Mouse (Mus musculus) olfactory bulb, adult 2 months (tissue): ENCODE measurements around the gene Chn2.

Experiments
- CTCF ChIP-seq: fragments of 200-500 bp; IDR thresholded peaks from 2 replicates; pipeline ENCODE4 v1.5.1; 2012; ENCODE audit warnings: low read depth, mild to moderate bottlenecking, low read length, moderate library complexity; ENCODE audit not compliant: insufficient read depth
- POLR2A ChIP-seq: fragments of 200-500 bp; IDR thresholded peaks from 2 replicates; pipeline ENCODE4 v1.6.1; 2012; ENCODE audit warnings: mild to moderate bottlenecking, low read depth, low read length, moderate library complexity; ENCODE audit not compliant: insufficient read depth

- no peak for TF ChIP-seq POLR2A
- TF ChIP-seq CTCF, result no peak
Observed at GRCm38 (mm10) chr6:54118897-54119296, 79.5 kb downstream of the Chn2 start.
